Mouse (Mus musculus) WW6 (cell line): ENCODE results near the gene Mettl6.

ENCODE experiments used
- DNase-seq: peaks from one replicate; pipeline ENCODE4 v3.0.0-alpha.2; 2013; ENCODE audit warnings: low read depth, low spot score

The Mettl6 gene

DNA sequence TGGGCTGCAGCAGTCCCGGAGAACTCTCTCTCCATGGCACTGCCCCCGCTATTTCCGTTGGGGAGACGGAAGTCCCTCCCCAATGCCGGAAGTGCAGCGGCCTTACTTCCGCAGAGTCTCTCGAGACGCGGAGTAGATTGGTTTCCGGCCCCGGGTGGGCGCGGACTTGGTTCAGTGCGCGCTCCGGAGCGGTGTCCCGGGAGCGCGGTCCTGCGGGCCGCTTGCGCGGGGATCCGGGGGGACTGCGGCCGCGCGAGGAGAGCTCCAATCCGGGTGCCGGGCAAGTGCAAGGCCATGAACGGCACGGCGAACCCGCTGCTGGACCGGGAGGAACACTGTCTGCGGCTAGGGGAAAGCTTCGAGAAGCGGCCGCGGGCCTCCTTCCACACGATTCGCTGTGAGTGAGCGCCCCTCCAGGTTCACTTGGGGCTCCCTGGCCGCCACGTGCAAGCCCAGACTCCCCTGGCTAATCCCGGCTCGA lies at the start of gene Mettl6:
Gene Mettl6, minus strand, starts transcription at position 66 of the 481 bp plus-strand sequence.
- DNase-seq = peak; percentile 62

DNA sequence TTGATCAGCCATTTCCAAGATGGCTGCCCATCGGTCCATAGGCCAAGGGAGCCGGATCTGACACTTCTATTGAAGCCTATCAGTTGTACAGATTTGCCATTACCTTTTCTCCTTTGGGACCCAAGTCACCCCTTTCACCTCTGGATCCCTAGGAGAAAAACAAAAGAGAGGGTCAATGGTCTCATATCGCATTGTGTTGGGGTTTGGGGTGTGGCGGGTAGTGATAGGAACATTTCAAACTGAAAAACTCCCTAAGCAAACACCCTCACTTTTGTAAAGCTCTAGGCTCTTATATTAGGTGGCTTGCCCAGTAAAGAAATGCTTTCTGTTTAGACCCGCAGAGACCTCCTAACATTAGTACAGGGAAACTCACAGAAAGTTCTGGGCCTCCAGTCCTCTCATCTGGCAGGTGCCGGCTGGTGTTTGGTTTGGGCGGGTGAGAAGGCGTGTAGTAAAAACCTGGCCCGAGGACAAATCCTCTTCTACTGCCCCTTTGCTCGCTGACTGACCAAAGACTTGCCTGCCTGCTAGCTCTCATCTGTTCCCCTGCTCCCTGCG lies 49.1 kb upstream of the Mettl6 start:
- DNase-seq = no peak

DNA sequence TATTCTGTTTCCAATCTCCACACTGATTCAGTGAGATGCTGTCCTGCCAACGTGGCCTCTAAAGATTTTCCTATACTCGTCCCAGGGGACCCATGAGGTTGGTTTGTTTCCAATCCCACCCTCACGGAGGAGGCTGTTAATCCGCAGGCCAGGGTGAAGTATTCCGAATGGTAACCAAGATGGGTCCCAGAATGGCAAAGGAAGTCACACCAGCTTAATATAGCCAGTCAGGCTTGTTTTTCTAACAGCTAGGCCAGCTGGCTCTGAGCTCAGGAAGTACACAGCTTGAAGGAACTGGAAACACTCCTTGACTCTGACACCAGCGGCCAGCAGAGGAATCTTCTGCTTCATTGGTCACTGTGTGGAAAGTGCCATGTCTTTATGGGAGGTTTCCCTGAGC lies 42.5 kb upstream of the Mettl6 start:
- DNase-seq = no peak

DNA sequence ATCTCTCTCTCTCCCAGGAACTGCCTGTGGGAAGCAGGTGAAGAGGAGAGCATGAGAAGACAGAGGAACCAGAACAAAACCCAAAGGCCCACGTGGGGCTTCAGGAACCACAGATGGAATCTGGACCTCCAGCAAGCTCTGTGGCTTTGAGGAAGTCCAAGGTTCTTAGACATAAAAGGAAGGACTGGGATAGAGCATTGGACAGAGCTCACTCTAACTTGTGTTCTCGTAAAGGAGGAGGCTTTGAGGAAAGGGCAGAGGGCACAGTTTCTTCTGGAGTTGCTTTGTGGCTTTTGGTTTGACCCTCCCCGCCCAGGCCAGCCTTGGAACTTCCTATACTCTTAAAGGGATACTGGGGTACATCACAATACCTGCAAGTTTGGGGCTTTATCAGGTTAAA lies 37.8 kb upstream of the Mettl6 start:
- no peak for DNase-seq

DNA sequence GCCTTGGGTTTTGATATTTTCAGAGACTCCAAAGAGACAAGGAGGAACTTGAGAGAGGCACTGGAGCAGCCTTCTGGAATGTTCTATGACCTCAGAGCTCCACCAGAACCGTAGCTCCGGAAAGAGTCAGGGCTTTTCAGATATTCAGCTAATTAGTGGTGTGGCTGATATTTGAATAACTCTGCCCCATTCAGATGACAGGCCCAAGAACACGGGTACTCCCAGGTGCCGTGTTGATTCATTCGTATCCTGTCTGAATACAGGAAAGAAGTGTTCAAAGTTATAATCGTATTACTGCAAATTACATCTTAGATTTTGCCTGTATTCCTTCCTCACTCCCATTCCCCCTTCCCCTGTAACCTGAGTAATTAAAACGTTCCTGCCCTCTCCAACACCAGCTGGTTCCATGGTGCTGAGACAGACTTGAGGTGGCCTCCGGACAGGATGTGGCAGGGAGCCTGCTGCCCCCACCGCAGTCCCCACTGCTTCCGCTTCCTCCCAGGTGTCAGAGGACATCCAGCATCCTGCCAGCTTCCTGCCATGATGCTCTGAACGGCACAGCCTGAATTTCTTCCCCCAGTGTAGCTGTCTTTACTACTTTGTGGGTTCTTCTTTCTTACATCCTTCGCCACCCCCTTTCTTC lies 36.8 kb upstream of the Mettl6 start:
- no peak for DNase-seq

GRCm38 (mm10) chr14:31530847-31531246 lies 36.0 kb upstream of the Mettl6 start:
- no peak for DNase-seq

- DNase-seq = no peak
Observed at GRCm38 (mm10) chr14:31525040-31525810, 30.4 kb upstream of the Mettl6 start.

DNA sequence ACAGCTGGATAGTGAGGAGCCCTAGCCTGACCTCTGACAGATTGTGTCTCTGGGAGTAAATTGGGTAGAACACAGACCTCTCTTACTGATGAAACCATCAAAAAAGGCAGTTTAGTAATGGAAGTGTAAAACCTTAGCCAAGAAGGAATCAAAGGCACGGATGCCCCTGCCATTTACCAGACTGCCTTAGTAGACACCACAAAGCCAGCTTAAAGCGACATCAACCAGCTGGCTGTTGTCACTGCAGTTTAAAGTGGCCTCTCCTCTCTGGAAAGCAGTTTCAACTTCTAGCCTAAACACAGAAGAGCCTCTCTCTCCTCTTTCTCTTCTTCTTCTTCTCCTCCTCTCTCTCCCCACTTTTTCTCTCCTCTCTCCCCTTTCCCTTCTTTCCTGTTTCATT lies 26.5 kb upstream of the Mettl6 start:
- no peak for DNase-seq

GRCm38 (mm10) chr14:31519165-31519564 lies 24.3 kb upstream of the Mettl6 start:
- no peak for DNase-seq

DNA sequence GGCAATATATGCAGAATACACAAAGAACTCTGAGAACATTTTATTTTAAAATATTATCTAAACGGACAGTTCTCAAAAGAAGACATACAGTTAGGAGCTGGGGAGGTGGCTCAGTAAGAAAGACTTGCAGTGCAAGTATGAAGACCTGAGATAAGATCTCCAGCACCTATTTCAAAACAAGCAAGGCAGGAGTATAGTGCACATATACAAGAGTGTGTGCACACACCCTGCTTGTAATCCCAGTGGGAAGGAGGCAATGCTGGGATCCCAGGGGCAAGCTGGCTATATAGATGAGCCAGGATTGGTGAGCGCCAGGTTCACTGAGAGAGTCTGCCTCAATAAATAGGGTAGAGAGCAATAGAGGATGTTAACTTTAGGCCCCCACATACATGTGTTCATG lies 21.1 kb upstream of the Mettl6 start:
- DNase-seq = no peak

GRCm38 (mm10) chr14:31510322-31510721 lies 15.5 kb upstream of the Mettl6 start:
- DNase-seq = no peak

GRCm38 (mm10) chr14:31509911-31510310 lies 15.1 kb upstream of the Mettl6 start:
- DNase-seq = no peak

DNA sequence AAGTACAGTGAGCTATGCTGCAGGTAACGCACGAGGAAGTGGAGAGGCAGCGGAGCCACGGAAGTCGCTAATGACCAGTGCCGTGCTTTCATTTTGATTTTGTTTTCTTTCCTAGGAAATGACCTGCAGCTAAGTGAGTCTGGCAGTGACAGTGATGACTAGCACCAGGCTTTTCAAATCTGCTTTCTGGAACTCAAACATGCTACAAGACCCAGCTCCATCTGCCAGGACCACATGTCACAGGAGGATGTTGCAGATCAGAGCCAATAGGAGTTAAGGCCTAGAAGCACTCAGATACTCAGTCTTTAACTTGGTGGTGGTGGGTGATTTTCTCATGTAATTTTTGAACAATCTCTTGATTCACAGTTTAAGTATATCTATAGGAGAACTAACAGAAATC lies 11.6 kb upstream of the Mettl6 start:
- no peak for DNase-seq

- DNase-seq = no peak
Observed at GRCm38 (mm10) chr14:31503406-31503805, 8.6 kb upstream of the Mettl6 start.

DNA sequence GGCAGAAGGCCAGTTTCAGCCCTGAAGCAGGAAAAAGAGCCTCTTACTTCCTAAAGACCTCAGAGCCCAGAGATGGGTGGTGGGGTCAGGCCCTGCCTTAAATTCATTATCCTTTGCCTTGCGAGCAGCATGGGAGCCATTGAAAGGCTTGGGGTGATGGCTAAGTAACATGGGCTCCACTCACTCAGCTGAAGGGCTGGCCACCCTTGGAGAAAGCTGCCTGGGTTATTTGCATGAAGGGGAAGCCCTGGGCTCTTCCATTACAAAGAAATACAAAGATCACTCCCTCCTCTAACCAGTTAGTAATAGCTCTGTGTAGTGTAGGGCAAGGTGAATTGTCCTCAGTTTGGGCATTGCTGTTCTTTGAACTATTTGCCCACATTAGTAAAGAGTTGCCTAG lies 4.7 kb upstream of the Mettl6 start:
- DNase-seq = no peak

- DNase-seq = no peak
Observed at GRCm38 (mm10) chr14:31496241-31496646, 1.4 kb upstream of the Mettl6 start.

DNA sequence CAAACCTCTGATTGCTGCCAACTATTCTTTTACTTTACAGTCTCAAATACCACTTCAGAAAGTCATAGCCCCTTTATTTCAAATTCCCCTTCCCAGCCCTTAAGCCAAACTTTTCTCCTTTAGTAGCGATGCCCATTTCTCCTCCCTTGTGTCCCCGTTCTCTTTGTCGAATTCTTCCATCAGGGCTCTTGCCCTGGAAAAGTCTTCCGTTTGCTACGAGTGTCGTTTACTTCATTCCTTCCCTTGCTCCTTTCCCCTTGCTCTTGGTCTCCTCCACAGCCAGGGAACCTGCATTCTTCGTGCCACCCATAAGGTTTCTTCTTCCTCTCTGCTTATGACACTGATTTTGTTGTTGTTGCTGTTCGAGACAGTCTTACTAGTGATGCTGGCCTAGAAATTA lies 698 bp upstream of the Mettl6 start:
- no peak for DNase-seq

DNA sequence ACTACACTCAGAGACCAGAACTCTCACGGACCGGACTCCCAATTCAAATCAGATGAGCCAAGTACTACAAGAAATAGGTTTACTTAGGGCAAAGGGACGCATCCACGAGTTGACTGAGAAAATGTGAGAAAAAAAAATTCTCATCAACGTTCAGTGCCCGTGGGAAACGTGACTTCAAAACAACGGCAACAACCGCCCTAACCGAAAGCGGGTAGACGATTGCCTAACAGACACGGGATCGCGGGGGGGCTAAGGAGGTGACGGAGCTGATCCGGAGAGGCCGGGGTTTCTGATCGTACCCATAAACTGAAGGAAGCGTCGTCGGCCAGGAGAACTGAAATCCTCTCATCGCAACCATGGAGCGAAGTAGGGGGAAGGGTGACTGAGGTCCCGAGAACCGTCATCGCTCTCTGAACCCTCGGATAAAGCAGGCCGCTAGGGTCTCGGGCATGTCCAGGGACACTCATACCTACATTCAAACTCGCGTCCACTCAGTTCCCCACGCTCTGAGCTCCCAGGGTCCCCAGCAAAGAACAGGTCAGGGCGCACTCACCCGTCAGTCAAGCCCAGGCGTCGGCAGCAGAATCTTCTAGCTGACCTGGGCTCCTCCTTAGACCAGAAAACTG lies 378 bp downstream of the Mettl6 start, which contains the start of gene Eaf1:
Gene Eaf1, plus strand, starts transcription at position 51 of the 626 bp plus-strand sequence.
- no peak for DNase-seq

GRCm38 (mm10) chr14:31493901-31494300 lies 939 bp downstream of the Mettl6 start:
- no peak for DNase-seq

DNA sequence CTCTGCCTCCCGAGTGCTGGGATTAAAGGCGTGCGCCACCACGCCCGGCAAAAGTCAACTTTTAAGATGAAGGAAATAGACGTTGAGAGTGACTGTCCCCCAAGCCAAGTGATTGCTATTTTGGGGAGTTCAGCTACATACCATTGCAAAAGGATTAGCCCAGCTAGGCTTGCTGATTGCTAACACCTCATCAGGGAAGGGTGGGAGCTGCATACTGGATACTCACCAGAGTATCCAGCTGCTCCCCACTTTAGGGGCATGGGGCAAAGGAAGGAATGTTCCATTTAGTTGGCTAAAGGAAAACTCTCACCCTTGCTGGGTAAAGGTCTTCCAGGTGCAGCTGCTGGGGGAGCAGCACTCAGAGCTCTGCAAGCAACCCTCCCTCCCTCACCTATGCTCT lies 6.8 kb downstream of the Mettl6 start:
- DNase-seq = no peak

DNA sequence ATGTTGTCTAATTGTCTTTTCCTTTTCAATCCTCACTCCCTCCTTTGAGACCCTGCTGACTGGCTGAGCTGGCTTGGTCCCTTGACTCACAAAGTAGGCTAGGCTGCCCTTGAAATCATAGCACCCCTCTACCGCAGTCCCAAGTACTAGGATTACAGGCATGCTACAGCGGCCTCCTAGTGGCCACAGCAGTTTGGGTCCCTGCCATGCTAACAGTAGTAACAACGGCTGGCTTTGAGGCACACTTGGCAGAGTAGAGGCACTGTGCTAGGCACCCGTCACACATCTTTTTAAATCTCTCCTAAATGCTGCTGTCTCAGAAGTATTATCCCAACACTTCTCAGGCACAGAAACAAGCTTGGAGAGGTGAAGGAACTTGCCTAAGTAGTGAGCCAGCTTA lies 8.4 kb downstream of the Mettl6 start:
- no peak for DNase-seq

DNA sequence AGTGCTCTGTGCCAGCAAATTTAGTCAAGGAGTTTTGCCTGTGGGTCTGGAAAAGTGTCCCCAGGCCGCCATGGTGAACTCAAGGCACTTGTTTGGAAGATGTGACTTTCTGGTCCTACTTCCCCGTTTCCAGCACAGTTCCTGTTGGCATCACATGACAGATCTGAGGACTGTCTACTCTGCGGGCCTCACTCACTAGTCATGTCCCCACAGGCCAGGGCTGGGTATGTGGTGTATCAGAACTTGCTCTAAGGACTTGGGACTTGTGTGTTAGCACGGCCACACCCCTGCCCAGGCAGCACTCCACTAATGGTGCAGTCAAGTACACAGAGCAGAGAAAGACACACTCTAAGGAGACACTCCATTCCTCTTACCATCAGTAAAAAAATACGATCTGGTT lies 12.4 kb downstream of the Mettl6 start:
- DNase-seq = no peak
